Mouse (Mus musculus): ENCODE data around the gene Myo9a.

DNA sequence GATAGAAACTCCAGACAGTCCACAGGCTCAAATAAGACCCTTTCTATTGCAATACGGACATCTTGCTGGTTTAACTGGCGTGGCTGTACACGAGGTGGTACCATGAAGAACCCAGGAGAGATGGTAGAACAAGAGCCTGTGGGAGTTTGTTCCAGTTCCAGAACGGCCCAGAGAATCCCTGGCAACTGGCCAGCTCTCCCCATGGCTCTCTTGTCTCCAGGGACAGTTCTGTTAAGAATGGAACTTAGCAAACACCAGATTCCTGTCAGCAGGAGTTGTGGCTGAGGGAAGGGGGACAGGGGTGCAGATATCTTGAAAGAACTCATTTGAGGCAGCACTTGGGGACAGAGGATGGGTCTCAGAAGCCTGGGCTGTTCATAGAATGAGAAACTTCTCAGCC, 220.6 kb downstream of the Myo9a start:
- TF ChIP-seq POLR2A (IDR thresholded peaks at IDR 0.05; ENCODE audit: insufficient read depth, low read length) (no peak), CTCF (IDR thresholded peaks at IDR 0.05; ENCODE audit: low read depth, low read length) (no peak)
